Mouse (Mus musculus): ENCODE measurements around the gene Slc2a8. TPM values are rescaled to one million over a fixed set of nuclear protein-coding genes. Genes with fewer than 3 reads are reported as not detected.
"Not testable (repeated sequence)": the region's sequence is repeated elsewhere in the genome, so short reads cannot be mapped to it uniquely, and the experiment has no call there.

Slc2a8 gene
- polyA plus RNA-seq, 1 experiment from 2014 or later, result 36.8 TPM

GRCm38 (mm10) chr2:33009055-33009454 lies 27.2 kb upstream of the Slc2a8 start:
- H3K27me3 ChIP-seq (ENCODE audit: insufficient read depth, low read length); H3K36me3 ChIP-seq (ENCODE audit: insufficient read depth, low read length); H3K4me2 ChIP-seq (ENCODE audit: low read length); H3K9me3 ChIP-seq (replicated peaks; ENCODE audit: low read length); H3K9ac ChIP-seq (ENCODE audit: low read depth, low read length); H3K4me3 ChIP-seq (replicated peaks; ENCODE audit: low read depth, low read length); DNase-seq (ENCODE audit: low spot score); H3K4me1 ChIP-seq (replicated peaks; ENCODE audit: insufficient read depth, low read length); ATAC-seq (replicated peaks; ENCODE audit: low FRiP score, low read depth); H3K27ac ChIP-seq: not testable (repeated sequence)
- 86% methylated on average over 4 of the region's 4 CpGs for WGBS
- TF ChIP-seq CTCF (IDR thresholded peaks at IDR 0.05; ENCODE audit: low read depth), result peak; percentile 56

GRCm38 (mm10) chr2:33005041-33005440 lies 23.2 kb upstream of the Slc2a8 start:
- H3K4me2 ChIP-seq (ENCODE audit: low read length), result no peak overlapping the region
- TF ChIP-seq CTCF (IDR thresholded peaks at IDR 0.05; ENCODE audit: low read depth), result no peak
- no peaks in the 10 kb centered on the region for H3K4me1 ChIP-seq (replicated peaks; ENCODE audit: insufficient read depth, low read length)
- no peak overlapping the region for H3K4me3 ChIP-seq (replicated peaks; ENCODE audit: low read depth, low read length)
- no peaks in the 10 kb centered on the region for H3K9me3 ChIP-seq (replicated peaks; ENCODE audit: low read length)
- no peak overlapping the region for H3K9ac ChIP-seq (ENCODE audit: low read depth, low read length)
- no peaks in the 10 kb centered on the region for H3K36me3 ChIP-seq (ENCODE audit: insufficient read depth, low read length)
- 76% methylated on average over 5 of the region's 5 CpGs for WGBS
- no peaks in the 10 kb centered on the region for H3K27me3 ChIP-seq (ENCODE audit: insufficient read depth, low read length)
- no peak for ATAC-seq (replicated peaks; ENCODE audit: low FRiP score, low read depth)
- DNase-seq (ENCODE audit: low spot score), result no peak
- no peak overlapping the region for H3K27ac ChIP-seq

GRCm38 (mm10) chr2:33002144-33002543 lies 20.3 kb upstream of the Slc2a8 start:
- no peaks in the 10 kb centered on the region for H3K27me3 ChIP-seq (ENCODE audit: insufficient read depth, low read length)
- H3K4me1 ChIP-seq (replicated peaks; ENCODE audit: insufficient read depth, low read length), result no peaks in the 10 kb centered on the region
- 88% methylated on average over 7 of the region's 7 CpGs for WGBS
- no peak for TF ChIP-seq CTCF (IDR thresholded peaks at IDR 0.05; ENCODE audit: low read depth)
- DNase-seq (ENCODE audit: low spot score) (no peak), ATAC-seq (replicated peaks; ENCODE audit: low FRiP score, low read depth) (no peak)
- no peak overlapping the region for H3K4me2 ChIP-seq (ENCODE audit: low read length)
- no peaks in the 10 kb centered on the region for H3K9me3 ChIP-seq (replicated peaks; ENCODE audit: low read length)
- no peak overlapping the region for H3K9ac ChIP-seq (ENCODE audit: low read depth, low read length)
- H3K4me3 ChIP-seq (replicated peaks; ENCODE audit: low read depth, low read length), result no peak overlapping the region
- H3K27ac ChIP-seq, result no peak overlapping the region
- H3K36me3 ChIP-seq (ENCODE audit: insufficient read depth, low read length), result no peaks in the 10 kb centered on the region

- TF ChIP-seq CTCF (IDR thresholded peaks at IDR 0.05; ENCODE audit: low read depth), result no peak
- Histone ChIP-seq H3K9ac (ENCODE audit: low read depth, low read length) (no peak overlapping the region), H3K27me3 (ENCODE audit: insufficient read depth, low read length) (no peaks in the 10 kb centered on the region), H3K4me2 (ENCODE audit: low read length) (no peak overlapping the region), H3K36me3 (ENCODE audit: insufficient read depth, low read length) (no peaks in the 10 kb centered on the region), H3K4me3 (replicated peaks; ENCODE audit: low read depth, low read length) (no peak overlapping the region), H3K4me1 (replicated peaks; ENCODE audit: insufficient read depth, low read length) (no peaks in the 10 kb centered on the region), H3K9me3 (replicated peaks; ENCODE audit: low read length) (no peaks in the 10 kb centered on the region), H3K27ac (no peak overlapping the region)
- WGBS, result 81% methylated on average over 2 of the region's 2 CpGs
- ATAC-seq (replicated peaks; ENCODE audit: low FRiP score, low read depth) (no peak), DNase-seq (ENCODE audit: low spot score) (no peak)
These were observed 17.9 kb upstream of the Slc2a8 start for GRCm38 (mm10) chr2:32999752-33000151.

GRCm38 (mm10) chr2:32997792-32998191 lies 15.9 kb upstream of the Slc2a8 start:
- WGBS, result 88% methylated on average over 4 of the region's 4 CpGs
- Histone ChIP-seq H3K4me3 (replicated peaks; ENCODE audit: low read depth, low read length) (no peak overlapping the region), H3K9me3 (replicated peaks; ENCODE audit: low read length) (no peaks in the 10 kb centered on the region), H3K4me1 (replicated peaks; ENCODE audit: insufficient read depth, low read length) (no peaks in the 10 kb centered on the region), H3K27me3 (ENCODE audit: insufficient read depth, low read length) (no peaks in the 10 kb centered on the region), H3K36me3 (ENCODE audit: insufficient read depth, low read length) (no peaks in the 10 kb centered on the region), H3K27ac (no peak overlapping the region), H3K4me2 (ENCODE audit: low read length) (no peak overlapping the region), H3K9ac (ENCODE audit: low read depth, low read length) (no peak overlapping the region)
- DNase-seq (ENCODE audit: low spot score), result no peak
- no peak for TF ChIP-seq CTCF (IDR thresholded peaks at IDR 0.05; ENCODE audit: low read depth)
- no peak for ATAC-seq (replicated peaks; ENCODE audit: low FRiP score, low read depth)

- no peak for DNase-seq (ENCODE audit: low spot score)
- H3K4me1 ChIP-seq (replicated peaks; ENCODE audit: insufficient read depth, low read length), result no peaks in the 10 kb centered on the region
These were observed 15.2 kb upstream of the Slc2a8 start for GRCm38 (mm10) chr2:32997081-32997480.

GRCm38 (mm10) chr2:32992130-32992529 lies 10.2 kb upstream of the Slc2a8 start:
- 38% methylated on average over 6 of the region's 6 CpGs for WGBS
- Histone ChIP-seq H3K4me3 (replicated peaks; ENCODE audit: low read depth, low read length) (no peak overlapping the region), H3K27ac (no peak overlapping the region), H3K4me1 (replicated peaks; ENCODE audit: insufficient read depth, low read length) (no peaks in the 10 kb centered on the region), H3K9ac (ENCODE audit: low read depth, low read length) (no peak overlapping the region), H3K36me3 (ENCODE audit: insufficient read depth, low read length) (no peaks in the 10 kb centered on the region), H3K9me3 (replicated peaks; ENCODE audit: low read length) (no peaks in the 10 kb centered on the region), H3K27me3 (ENCODE audit: insufficient read depth, low read length) (no peaks in the 10 kb centered on the region), H3K4me2 (ENCODE audit: low read length) (no peak overlapping the region)
- DNase-seq (ENCODE audit: low spot score) (peak; percentile 23), ATAC-seq (replicated peaks; ENCODE audit: low FRiP score, low read depth) (no peak; the same call in 1 of the 2 replicates)
- no peak for TF ChIP-seq CTCF (IDR thresholded peaks at IDR 0.05; ENCODE audit: low read depth)

More at GRCm38 (mm10) chr2:32997081-32997480, 15.2 kb upstream of the Slc2a8 start:
- no peak for ATAC-seq (replicated peaks; ENCODE audit: low FRiP score, low read depth)
- no peak overlapping the region for H3K27ac ChIP-seq
- no peak overlapping the region for H3K9ac ChIP-seq (ENCODE audit: low read depth, low read length)
- WGBS, result 88% methylated on average over 6 of the region's 6 CpGs
- no peak overlapping the region for H3K4me3 ChIP-seq (replicated peaks; ENCODE audit: low read depth, low read length)
- H3K27me3 ChIP-seq (ENCODE audit: insufficient read depth, low read length), result no peaks in the 10 kb centered on the region
- no peak for TF ChIP-seq CTCF (IDR thresholded peaks at IDR 0.05; ENCODE audit: low read depth)
- no peaks in the 10 kb centered on the region for H3K9me3 ChIP-seq (replicated peaks; ENCODE audit: low read length)
- H3K4me2 ChIP-seq (ENCODE audit: low read length), result no peak overlapping the region
- no peaks in the 10 kb centered on the region for H3K36me3 ChIP-seq (ENCODE audit: insufficient read depth, low read length)

Measured in kidney, postnatal 0 days (tissue).